Mouse (Mus musculus) bone marrow macrophage, adult 2 months (primary cell): ENCODE measurements around the gene Fbln2.

Source experiments
- CTCF ChIP-seq: IDR thresholded peaks from 2 replicates; pipeline ENCODE4 v1.5.1; 2012; ENCODE audit warnings: low read depth, mild to moderate bottlenecking, low read length, moderate library complexity
- POLR2A ChIP-seq: IDR thresholded peaks from 2 replicates; pipeline ENCODE4 v1.6.1; 2012; ENCODE audit warnings: mild to moderate bottlenecking, low read depth, low read length, borderline replicate concordance

GRCm38 (mm10) chr6:91240537-91240936 is 28.3 kb downstream of the Fbln2 start:
- TF ChIP-seq CTCF (no peak), POLR2A (no peak)
